Mouse (Mus musculus): ENCODE results near the gene Cldn4. TPM values are rescaled to one million over a fixed set of nuclear protein-coding genes. Genes with fewer than 3 reads are reported as not detected.

The Cldn4 gene
- polyA plus RNA-seq, 1 experiment from 2014 or later = 27.0 TPM

- no peaks in the 10 kb centered on the region for H3K4me1 ChIP-seq (ENCODE audit: control insufficient read depth, insufficient read depth, low read length)
- H3K27me3 ChIP-seq (replicated peaks; ENCODE audit: control insufficient read depth, insufficient read depth, low read length) = no peaks in the 10 kb centered on the region
- 0 out of 2 replicates have a peak, but pooled peaks cover 5% of the 10 kb centered on the region for H3K9me3 ChIP-seq (ENCODE audit: control insufficient read depth, low read length)
- H3K36me3 ChIP-seq (ENCODE audit: control insufficient read depth, insufficient read depth, low read length) = no peaks in the 10 kb centered on the region
- ATAC-seq (ENCODE audit: low read depth) = 0 out of 2 replicates have a peak, but pooled peaks have one; percentile 41
- no peak overlapping the region for H3K4me3 ChIP-seq (ENCODE audit: low read depth, low read length)
- no peak overlapping the region for H3K27ac ChIP-seq (replicated peaks; ENCODE audit: low read depth, low read length)
- DNase-seq (ENCODE audit: low spot score) = peak; percentile 53
- WGBS = 51% methylated on average over 16 of the region's 16 CpGs
- no peak overlapping the region for H3K4me2 ChIP-seq (ENCODE audit: low read depth, low read length)
- H3K9ac ChIP-seq (ENCODE audit: low read depth, low read length) = no peak overlapping the region
Observed at GRCm38 (mm10) chr5:134918071-134918832, 28.5 kb downstream of the Cldn4 start.

DNA sequence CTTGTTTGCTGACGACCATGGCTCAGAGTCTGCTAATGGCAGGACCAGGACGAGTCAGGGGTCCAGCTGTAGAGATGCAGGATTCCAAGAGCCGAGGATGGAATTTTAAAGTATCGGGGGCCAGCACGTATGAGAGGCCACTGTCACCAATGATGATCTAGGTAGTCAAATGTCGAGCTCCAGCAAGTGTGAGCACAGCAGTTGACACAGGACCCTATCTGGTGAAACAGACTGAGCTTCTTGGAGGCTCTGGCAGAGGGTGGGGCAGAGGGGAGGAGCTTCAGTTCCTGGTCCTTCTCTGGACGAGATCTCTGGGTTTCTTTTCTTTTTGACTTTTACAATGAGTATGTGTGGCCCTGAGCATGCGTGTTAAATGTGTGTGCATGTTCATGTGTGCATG is 31.4 kb downstream of the Cldn4 start, which contains the start of gene Cldn13:
Gene Cldn13 (minus strand): TSS at position 216 of the 400 bp plus-strand sequence.
- Histone ChIP-seq H3K4me2 (ENCODE audit: low read depth, low read length) (no peak within 1 kb of the TSS), H3K9me3 (ENCODE audit: control insufficient read depth, low read length) (0 out of 2 replicates have a peak, but pooled peaks cover 5% of the 10 kb centered on the region), H3K4me1 (ENCODE audit: control insufficient read depth, insufficient read depth, low read length) (no peaks in the 10 kb centered on the region), H3K27ac (replicated peaks; ENCODE audit: low read depth, low read length) (no peak within 1 kb of the TSS), H3K27me3 (replicated peaks; ENCODE audit: control insufficient read depth, insufficient read depth, low read length) (no peaks in the 10 kb centered on the region), H3K4me3 (ENCODE audit: low read depth, low read length) (no peak within 1 kb of the TSS), H3K9ac (ENCODE audit: low read depth, low read length) (no peak within 1 kb of the TSS), H3K36me3 (ENCODE audit: control insufficient read depth, insufficient read depth, low read length) (no peaks in the 10 kb centered on the region)
- WGBS = 80% methylated on average over 8 of the region's 8 CpGs
- DNase-seq (ENCODE audit: low spot score) = no peak
- ATAC-seq (ENCODE audit: low read depth) = no peak

GRCm38 (mm10) chr5:134914510-134914909 is 32.2 kb downstream of the Cldn4 start:
- Histone ChIP-seq H3K4me2 (ENCODE audit: low read depth, low read length) (no peak overlapping the region), H3K9ac (ENCODE audit: low read depth, low read length) (no peak overlapping the region), H3K27me3 (replicated peaks; ENCODE audit: control insufficient read depth, insufficient read depth, low read length) (no peaks in the 10 kb centered on the region), H3K27ac (replicated peaks; ENCODE audit: low read depth, low read length) (no peak overlapping the region), H3K9me3 (ENCODE audit: control insufficient read depth, low read length) (0 out of 2 replicates have a peak, but pooled peaks cover 5% of the 10 kb centered on the region), H3K4me1 (ENCODE audit: control insufficient read depth, insufficient read depth, low read length) (no peaks in the 10 kb centered on the region), H3K36me3 (ENCODE audit: control insufficient read depth, insufficient read depth, low read length) (no peaks in the 10 kb centered on the region), H3K4me3 (ENCODE audit: low read depth, low read length) (no peak overlapping the region)
- WGBS = 72% methylated on average over 8 of the region's 8 CpGs
- no peak for ATAC-seq (ENCODE audit: low read depth)
- no peak for DNase-seq (ENCODE audit: low spot score)

GRCm38 (mm10) chr5:134913753-134914152 is 33.0 kb downstream of the Cldn4 start:
- H3K4me1 ChIP-seq (ENCODE audit: control insufficient read depth, insufficient read depth, low read length) = no peaks in the 10 kb centered on the region

DNA sequence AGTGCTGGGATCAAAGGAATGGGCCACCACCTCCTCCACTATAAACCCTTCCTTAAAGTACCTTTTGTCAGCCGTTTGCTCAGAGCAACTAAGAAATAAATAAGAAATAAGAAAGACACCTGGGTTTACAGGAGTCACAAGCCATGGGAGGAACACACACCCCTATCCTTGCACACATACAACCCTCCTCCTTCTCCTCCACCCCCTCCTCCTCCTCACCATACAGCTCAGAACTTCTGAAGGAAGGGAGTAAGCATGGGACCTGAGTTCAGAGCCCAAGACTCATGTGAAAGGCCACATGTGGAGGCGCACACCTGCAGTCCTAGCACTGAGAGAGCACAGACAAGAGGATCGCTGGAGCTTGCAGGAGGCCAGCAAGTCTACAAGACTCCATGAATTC is 33.4 kb downstream of the Cldn4 start:
- H3K9ac ChIP-seq (ENCODE audit: low read depth, low read length) = no peak overlapping the region
- H3K36me3 ChIP-seq (ENCODE audit: control insufficient read depth, insufficient read depth, low read length) = no peaks in the 10 kb centered on the region
- ATAC-seq (ENCODE audit: low read depth) (no peak), DNase-seq (ENCODE audit: low spot score) (no peak)
- WGBS = 78% methylated on average over 3 of the region's 3 CpGs
- H3K27me3 ChIP-seq (replicated peaks; ENCODE audit: control insufficient read depth, insufficient read depth, low read length) = no peaks in the 10 kb centered on the region
- H3K4me1 ChIP-seq (ENCODE audit: control insufficient read depth, insufficient read depth, low read length) = no peaks in the 10 kb centered on the region
- no peak overlapping the region for H3K27ac ChIP-seq (replicated peaks; ENCODE audit: low read depth, low read length)
- H3K4me2 ChIP-seq (ENCODE audit: low read depth, low read length) = no peak overlapping the region
- H3K4me3 ChIP-seq (ENCODE audit: low read depth, low read length) = no peak overlapping the region
- H3K9me3 ChIP-seq (ENCODE audit: control insufficient read depth, low read length) = 0 out of 2 replicates have a peak, but pooled peaks cover 5% of the 10 kb centered on the region

More at GRCm38 (mm10) chr5:134913753-134914152, 33.0 kb downstream of the Cldn4 start:
- ATAC-seq (ENCODE audit: low read depth) (no peak), DNase-seq (ENCODE audit: low spot score) (no peak)
- no peak overlapping the region for H3K4me3 ChIP-seq (ENCODE audit: low read depth, low read length)
- no peaks in the 10 kb centered on the region for H3K27me3 ChIP-seq (replicated peaks; ENCODE audit: control insufficient read depth, insufficient read depth, low read length)
- no peak overlapping the region for H3K4me2 ChIP-seq (ENCODE audit: low read depth, low read length)
- H3K9ac ChIP-seq (ENCODE audit: low read depth, low read length) = no peak overlapping the region
- 86% methylated on average over 4 of the region's 4 CpGs for WGBS
- 0 out of 2 replicates have a peak, but pooled peaks cover 5% of the 10 kb centered on the region for H3K9me3 ChIP-seq (ENCODE audit: control insufficient read depth, low read length)
- no peak overlapping the region for H3K27ac ChIP-seq (replicated peaks; ENCODE audit: low read depth, low read length)
- no peaks in the 10 kb centered on the region for H3K36me3 ChIP-seq (ENCODE audit: control insufficient read depth, insufficient read depth, low read length)

GRCm38 (mm10) chr5:134911901-134912300 is 34.8 kb downstream of the Cldn4 start:
- Histone ChIP-seq H3K9ac (ENCODE audit: low read depth, low read length) (no peak overlapping the region), H3K9me3 (ENCODE audit: control insufficient read depth, low read length) (no peaks in the 10 kb centered on the region), H3K4me1 (ENCODE audit: control insufficient read depth, insufficient read depth, low read length) (no peaks in the 10 kb centered on the region), H3K36me3 (ENCODE audit: control insufficient read depth, insufficient read depth, low read length) (no peaks in the 10 kb centered on the region), H3K4me2 (ENCODE audit: low read depth, low read length) (no peak overlapping the region), H3K27ac (replicated peaks; ENCODE audit: low read depth, low read length) (no peak overlapping the region), H3K27me3 (replicated peaks; ENCODE audit: control insufficient read depth, insufficient read depth, low read length) (no peaks in the 10 kb centered on the region), H3K4me3 (ENCODE audit: low read depth, low read length) (no peak overlapping the region)
- DNase-seq (ENCODE audit: low spot score) (no peak), ATAC-seq (ENCODE audit: low read depth) (no peak)
- WGBS = 83% methylated on average over 2 of the region's 2 CpGs

DNA sequence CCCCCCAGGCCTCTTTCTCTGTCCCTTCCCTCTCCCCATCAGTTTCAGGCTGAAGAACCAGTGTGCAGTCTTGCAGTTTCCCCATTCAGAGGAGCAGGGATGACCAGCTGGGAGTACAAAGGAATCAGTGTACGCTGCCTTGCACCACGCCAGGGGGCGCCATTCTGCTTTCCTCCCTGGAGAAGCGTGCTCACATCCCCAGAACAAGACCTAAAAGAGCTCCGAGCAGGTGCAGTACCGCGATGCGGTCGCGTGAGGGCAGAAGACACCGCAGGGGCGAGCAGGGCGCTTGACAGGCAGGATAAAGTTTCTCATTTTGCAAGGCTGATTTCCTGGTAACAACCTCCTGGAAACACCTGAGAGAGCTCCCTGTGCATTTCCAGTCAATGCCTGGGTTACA is 39.6 kb downstream of the Cldn4 start:
- H3K9me3 ChIP-seq (ENCODE audit: control insufficient read depth, low read length) = no peaks in the 10 kb centered on the region
- H3K36me3 ChIP-seq (ENCODE audit: control insufficient read depth, insufficient read depth, low read length) = no peaks in the 10 kb centered on the region
- 2% methylated on average over 13 of the region's 13 CpGs for WGBS
- no peak overlapping the region for H3K9ac ChIP-seq (ENCODE audit: low read depth, low read length)
- H3K27me3 ChIP-seq (replicated peaks; ENCODE audit: control insufficient read depth, insufficient read depth, low read length) = no peaks in the 10 kb centered on the region
- H3K27ac ChIP-seq (replicated peaks; ENCODE audit: low read depth, low read length) = no peak overlapping the region
- no peak overlapping the region for H3K4me2 ChIP-seq (ENCODE audit: low read depth, low read length)
- peak; percentile 92 for ATAC-seq (ENCODE audit: low read depth)
- peak; percentile 90 for DNase-seq (ENCODE audit: low spot score)
- H3K4me3 ChIP-seq (ENCODE audit: low read depth, low read length) = no peak overlapping the region
- H3K4me1 ChIP-seq (ENCODE audit: control insufficient read depth, insufficient read depth, low read length) = no peaks in the 10 kb centered on the region

- Histone ChIP-seq H3K9ac (ENCODE audit: low read depth, low read length) (no peak within 1 kb of the TSS), H3K4me3 (ENCODE audit: low read depth, low read length) (no peak within 1 kb of the TSS), H3K9me3 (ENCODE audit: control insufficient read depth, low read length) (no peaks in the 10 kb centered on the region), H3K27me3 (replicated peaks; ENCODE audit: control insufficient read depth, insufficient read depth, low read length) (no peaks in the 10 kb centered on the region), H3K36me3 (ENCODE audit: control insufficient read depth, insufficient read depth, low read length) (no peaks in the 10 kb centered on the region), H3K4me2 (ENCODE audit: low read depth, low read length) (no peak within 1 kb of the TSS), H3K27ac (replicated peaks; ENCODE audit: low read depth, low read length) (no peak within 1 kb of the TSS), H3K4me1 (ENCODE audit: control insufficient read depth, insufficient read depth, low read length) (no peaks in the 10 kb centered on the region)
- 74% methylated on average over 6 of the region's 6 CpGs for WGBS
- ATAC-seq (ENCODE audit: low read depth) (no peak), DNase-seq (ENCODE audit: low spot score) (no peak)
Observed at GRCm38 (mm10) chr5:134906633-134907032, 40.1 kb downstream of the Cldn4 start, which contains the start of gene Tmem270. Gene Tmem270, minus strand, starts transcription at chr5:134906733.

DNA sequence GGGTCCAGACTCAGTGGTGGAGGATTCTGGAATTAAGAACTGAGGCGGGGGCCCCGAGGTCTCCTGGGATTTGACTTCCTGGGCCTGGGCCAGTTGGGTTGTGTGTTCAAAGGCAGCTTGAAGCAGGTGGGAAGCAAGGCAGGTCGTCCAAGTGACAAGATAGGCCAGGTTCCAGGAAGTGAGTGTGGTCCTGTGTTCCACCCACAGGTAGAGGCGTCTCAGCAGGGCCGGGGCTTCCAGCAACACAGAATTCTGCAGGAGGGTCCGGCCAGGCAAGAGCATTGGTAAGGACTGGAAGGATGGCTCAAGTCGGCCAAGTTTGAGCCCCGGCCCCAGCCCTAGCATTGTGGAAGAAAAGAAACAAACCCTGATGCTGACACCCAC is 45.1 kb downstream of the Cldn4 start:
- Histone ChIP-seq H3K27ac (replicated peaks; ENCODE audit: low read depth, low read length) (no peak overlapping the region), H3K4me3 (ENCODE audit: low read depth, low read length) (no peak overlapping the region), H3K27me3 (replicated peaks; ENCODE audit: control insufficient read depth, insufficient read depth, low read length) (no peaks in the 10 kb centered on the region), H3K4me1 (ENCODE audit: control insufficient read depth, insufficient read depth, low read length) (peaks cover 5% of the 10 kb centered on the region), H3K9me3 (ENCODE audit: control insufficient read depth, low read length) (no peaks in the 10 kb centered on the region), H3K9ac (ENCODE audit: low read depth, low read length) (no peak overlapping the region), H3K36me3 (ENCODE audit: control insufficient read depth, insufficient read depth, low read length) (no peaks in the 10 kb centered on the region), H3K4me2 (ENCODE audit: low read depth, low read length) (no peak overlapping the region)
- DNase-seq (ENCODE audit: low spot score) = no peak
- no peak for ATAC-seq (ENCODE audit: low read depth)
- 77% methylated on average over 7 of the region's 8 CpGs for WGBS
